Mouse (Mus musculus) forebrain, embryonic 14.5 days (tissue): ENCODE measurements around the gene Chrna1. TPM values are rescaled to one million over a fixed set of nuclear protein-coding genes. Genes with fewer than 3 reads are reported as not detected.

Experiments used
- ATAC-seq: fragments of 200-750 bp; cut with Nextera tagmentation; 2 replicates; pipeline ENCODE4 v1.8.0; 2017; ENCODE audit warnings: mild to moderate bottlenecking, moderate library complexity
- DNase-seq: peaks from one replicate; pipeline ENCODE4 v3.0.0-alpha.2; 2015; ENCODE audit warnings: low spot score
- H3K27ac ChIP-seq: fragments of 300-500 bp; sonication (generic); 2 replicates; pipeline ENCODE4 v1.5.1; 2014; ENCODE audit warnings: low read depth, mild to moderate bottlenecking, control low read depth, low read length, moderate library complexity
- H3K27me3 ChIP-seq: fragments of 300-500 bp; sonication (generic); replicated peaks from 2 replicates; pipeline ENCODE4 v1.6.1; 2014; ENCODE audit warnings: low read length, control low read depth, mixed read lengths; ENCODE audit not compliant: control insufficient read depth, insufficient read depth
- H3K36me3 ChIP-seq: fragments of 300-500 bp; sonication (generic); 2 replicates; pipeline ENCODE4 v1.6.1; 2014; ENCODE audit warnings: low read length, control low read depth; ENCODE audit not compliant: control insufficient read depth, insufficient read depth
- H3K4me1 ChIP-seq: fragments of 300-500 bp; sonication (generic); 2 replicates; pipeline ENCODE4 v1.6.1; 2014; ENCODE audit warnings: antibody characterized with exemption, low read length, control low read depth; ENCODE audit not compliant: control insufficient read depth, insufficient read depth
- H3K4me2 ChIP-seq: fragments of 300-500 bp; sonication (generic); 2 replicates; pipeline ENCODE4 v1.6.1; 2014; ENCODE audit warnings: mild to moderate bottlenecking, control low read depth, low read length
- H3K4me3 ChIP-seq: fragments of 300-500 bp; sonication (generic); 2 replicates; pipeline ENCODE4 v1.5.1; 2014; ENCODE audit warnings: low read depth, low read length, control low read depth
- H3K9ac ChIP-seq: fragments of 300-500 bp; sonication (generic); 2 replicates; pipeline ENCODE4 v1.6.1; 2014; ENCODE audit warnings: mild to moderate bottlenecking, low read length, control low read depth, moderate library complexity
- H3K9me3 ChIP-seq: fragments of 300-500 bp; sonication (generic); replicated peaks from 2 replicates; pipeline ENCODE4 v1.6.1; 2016; ENCODE audit warnings: low read length, control low read depth, mixed read lengths; ENCODE audit not compliant: control insufficient read depth
- WGBS: fragments of 180-500 bp; shearing (Covaris S2); extraction: QIAGEN DNeasy Blood & Tissue Kit; methylation state at CpG from one replicate; pipeline ENCODE4 v1.1.7; 2014; 5-methylcytosine and 5-hydroxymethylcytosine counted together
- polyA plus RNA-seq: library from polyadenylated mRNA; unstranded; fragments of >200 nt; fragmentation: Nextera tagmentation; extraction: Ambion mirVana; gene quantifications from 2 replicates; pipeline ENCODE4 v1.2.1, GENCODE M21; 2014

Gene Chrna1
- polyA plus RNA-seq: 0.05 and 0.09 TPM in 2 replicates

DNA sequence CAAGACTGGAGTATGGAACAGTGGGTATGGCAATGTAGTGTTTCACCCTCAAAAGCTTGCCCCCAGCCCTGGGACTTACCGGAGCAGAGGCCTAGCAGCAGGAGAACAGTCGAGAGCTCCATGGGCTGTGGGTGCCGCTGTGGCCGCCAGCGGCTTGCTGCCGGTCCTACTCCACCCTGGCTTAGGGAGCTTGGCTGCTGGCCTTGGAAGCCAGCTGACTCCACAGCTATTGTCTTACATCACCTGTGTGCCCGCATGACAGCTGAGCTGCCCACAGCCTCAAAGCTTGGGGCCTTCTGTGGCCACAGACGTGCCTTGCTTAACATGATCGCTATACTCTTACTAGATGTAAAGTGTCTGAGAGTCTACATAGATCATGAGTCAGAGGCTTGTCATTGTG, at the start of gene Chrna1:
Gene Chrna1 (minus strand): TSS at position 173 of the 400 bp plus-strand sequence.
- ATAC-seq: no peak
- 91% methylated on average over 9 of the region's 9 CpGs for WGBS

GRCm38 (mm10) chr2:73618486-73619052, 38.4 kb upstream of the Chrna1 start:
- no peaks in the 10 kb centered on the region for H3K27me3 ChIP-seq
- H3K9ac ChIP-seq: no peak overlapping the region
- WGBS: 94% methylated on average over 4 of the region's 4 CpGs
- H3K4me3 ChIP-seq: no peak overlapping the region
- H3K4me2 ChIP-seq: no peak overlapping the region
- H3K36me3 ChIP-seq: peaks cover 53% of the 10 kb centered on the region
- no peak for DNase-seq
- no peaks in the 10 kb centered on the region for H3K9me3 ChIP-seq
- no peak overlapping the region for H3K27ac ChIP-seq
- no peaks in the 10 kb centered on the region for H3K4me1 ChIP-seq
- ATAC-seq: no peak

More for the DNA sequence above, at the start of gene Chrna1:
- 0 out of 2 replicates have a peak, but pooled peaks cover 4% of the 10 kb centered on the region for H3K27me3 ChIP-seq
- H3K4me3 ChIP-seq: no peak within 1 kb of the TSS
- no peaks in the 10 kb centered on the region for H3K4me1 ChIP-seq
- no peak within 1 kb of the TSS for H3K4me2 ChIP-seq
- no peaks in the 10 kb centered on the region for H3K36me3 ChIP-seq
- no peak for DNase-seq
- H3K9ac ChIP-seq: no peak within 1 kb of the TSS
- no peak within 1 kb of the TSS for H3K27ac ChIP-seq
- H3K9me3 ChIP-seq: no peaks in the 10 kb centered on the region

DNA sequence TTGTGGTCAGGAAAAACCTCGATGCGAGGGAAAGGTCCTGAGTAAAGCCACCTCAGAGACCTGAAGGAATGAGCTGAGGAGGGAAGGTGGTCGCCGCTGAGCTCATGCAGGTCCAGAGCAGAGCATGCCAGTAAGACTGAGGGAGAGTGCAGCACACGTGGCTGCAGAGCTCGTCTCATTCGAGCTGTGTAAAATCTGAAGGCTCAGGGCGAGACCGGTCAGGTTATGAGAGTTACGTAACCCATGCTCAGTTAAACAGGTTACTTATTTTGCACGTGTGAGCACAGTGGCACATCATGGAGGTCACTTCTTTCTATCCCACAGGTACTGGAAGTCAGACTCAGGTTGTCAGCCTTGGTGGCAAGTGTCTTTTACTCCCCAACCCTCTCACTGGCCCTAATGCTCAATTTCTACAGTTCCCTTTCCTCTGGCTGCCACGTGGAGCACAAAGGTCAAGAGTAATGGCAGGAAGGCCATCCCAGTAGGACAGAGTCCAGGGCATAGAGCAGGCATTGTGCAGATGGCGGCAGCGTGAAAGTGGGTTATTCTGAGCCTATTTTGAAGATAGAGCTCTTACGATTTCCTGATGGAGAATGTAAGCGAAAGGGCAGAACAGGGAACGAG, 36.4 kb upstream of the Chrna1 start:
- Histone ChIP-seq H3K27ac (no peak overlapping the region), H3K4me2 (no peak overlapping the region), H3K9me3 (no peaks in the 10 kb centered on the region), H3K4me1 (no peaks in the 10 kb centered on the region), H3K4me3 (no peak overlapping the region), H3K36me3 (peaks cover 45% of the 10 kb centered on the region), H3K27me3 (no peaks in the 10 kb centered on the region), H3K9ac (no peak overlapping the region)
- no peak for DNase-seq
- ATAC-seq: no peak
- 91% methylated on average over 17 of the region's 17 CpGs for WGBS

- H3K4me3 ChIP-seq: no peak overlapping the region
- H3K27ac ChIP-seq: no peak overlapping the region
- no peaks in the 10 kb centered on the region for H3K27me3 ChIP-seq
- H3K4me2 ChIP-seq: no peak overlapping the region
- WGBS: 96% methylated on average over 5 of the region's 5 CpGs
- H3K4me1 ChIP-seq: no peaks in the 10 kb centered on the region
- no peaks in the 10 kb centered on the region for H3K9me3 ChIP-seq
- ATAC-seq: no peak
- H3K36me3 ChIP-seq: peaks cover 53% of the 10 kb centered on the region
- no peak overlapping the region for H3K9ac ChIP-seq
- DNase-seq: no peak
These were observed 35.3 kb upstream of the Chrna1 start for GRCm38 (mm10) chr2:73615456-73615855.

- H3K27me3 ChIP-seq: no peaks in the 10 kb centered on the region
- ATAC-seq: no peak
These were observed 34.2 kb upstream of the Chrna1 start for GRCm38 (mm10) chr2:73614303-73614702.

GRCm38 (mm10) chr2:73612941-73613340, 32.8 kb upstream of the Chrna1 start:
- Histone ChIP-seq H3K4me2 (no peak overlapping the region), H3K27me3 (no peaks in the 10 kb centered on the region), H3K27ac (no peak overlapping the region), H3K4me1 (no peaks in the 10 kb centered on the region), H3K9ac (no peak overlapping the region), H3K4me3 (no peak overlapping the region), H3K36me3 (peaks cover 52% of the 10 kb centered on the region), H3K9me3 (no peaks in the 10 kb centered on the region)
- DNase-seq (no peak), ATAC-seq (no peak)
- WGBS: 90% methylated on average over 7 of the region's 7 CpGs

More at GRCm38 (mm10) chr2:73614303-73614702, 34.2 kb upstream of the Chrna1 start:
- WGBS: 98% methylated on average over 8 of the region's 8 CpGs
- H3K9ac ChIP-seq: no peak overlapping the region
- no peaks in the 10 kb centered on the region for H3K9me3 ChIP-seq
- no peak overlapping the region for H3K4me2 ChIP-seq
- DNase-seq: no peak
- peaks cover 59% of the 10 kb centered on the region for H3K36me3 ChIP-seq
- no peaks in the 10 kb centered on the region for H3K4me1 ChIP-seq
- H3K27ac ChIP-seq: no peak overlapping the region
- no peak overlapping the region for H3K4me3 ChIP-seq

- H3K9me3 ChIP-seq: no peaks in the 10 kb centered on the region
These were observed 32.3 kb upstream of the Chrna1 start for GRCm38 (mm10) chr2:73612367-73612914.

GRCm38 (mm10) chr2:73611798-73612197, 31.7 kb upstream of the Chrna1 start:
- Histone ChIP-seq H3K4me3 (no peak overlapping the region), H3K9ac (no peak overlapping the region), H3K27ac (no peak overlapping the region), H3K27me3 (no peaks in the 10 kb centered on the region), H3K36me3 (peaks cover 43% of the 10 kb centered on the region), H3K9me3 (no peaks in the 10 kb centered on the region), H3K4me1 (no peaks in the 10 kb centered on the region), H3K4me2 (no peak overlapping the region)
- WGBS: 85% methylated on average over 6 of the region's 6 CpGs
- DNase-seq: no peak
- no peak for ATAC-seq

More at GRCm38 (mm10) chr2:73612367-73612914, 32.3 kb upstream of the Chrna1 start:
- Histone ChIP-seq H3K4me2 (no peak overlapping the region), H3K4me1 (no peaks in the 10 kb centered on the region), H3K36me3 (peaks cover 48% of the 10 kb centered on the region), H3K9ac (no peak overlapping the region), H3K27me3 (no peaks in the 10 kb centered on the region), H3K27ac (no peak overlapping the region), H3K4me3 (no peak overlapping the region)
- DNase-seq: no peak
- 87% methylated on average over 6 of the region's 6 CpGs for WGBS
- no peak for ATAC-seq

GRCm38 (mm10) chr2:73609724-73610210, 29.6 kb upstream of the Chrna1 start:
- no peaks in the 10 kb centered on the region for H3K9me3 ChIP-seq
- H3K9ac ChIP-seq: no peak overlapping the region
- H3K4me3 ChIP-seq: no peak overlapping the region
- no peaks in the 10 kb centered on the region for H3K4me1 ChIP-seq
- no peak overlapping the region for H3K27ac ChIP-seq
- WGBS: 91% methylated on average over 3 of the region's 3 CpGs
- no peaks in the 10 kb centered on the region for H3K27me3 ChIP-seq
- ATAC-seq (no peak), DNase-seq (no peak)
- H3K4me2 ChIP-seq: no peak overlapping the region
- peaks cover 32% of the 10 kb centered on the region for H3K36me3 ChIP-seq
